Mouse (Mus musculus) megakaryocyte, embryonic 14.5 days (primary cell): Measurements from ENCODE around the gene Rpl35a.

Experiments
- FLI1 ChIP-seq: IDR thresholded peaks from 2 replicates; pipeline ENCODE4 v1.6.1; 2012; ENCODE audit warnings: low read length, inconsistent platforms, mixed read lengths
- GATA1 ChIP-seq: IDR thresholded peaks from 3 replicates; pipeline ENCODE4 v1.6.1; 2012; ENCODE audit warnings: mixed read lengths, low read length, inconsistent platforms, borderline replicate concordance

DNA sequence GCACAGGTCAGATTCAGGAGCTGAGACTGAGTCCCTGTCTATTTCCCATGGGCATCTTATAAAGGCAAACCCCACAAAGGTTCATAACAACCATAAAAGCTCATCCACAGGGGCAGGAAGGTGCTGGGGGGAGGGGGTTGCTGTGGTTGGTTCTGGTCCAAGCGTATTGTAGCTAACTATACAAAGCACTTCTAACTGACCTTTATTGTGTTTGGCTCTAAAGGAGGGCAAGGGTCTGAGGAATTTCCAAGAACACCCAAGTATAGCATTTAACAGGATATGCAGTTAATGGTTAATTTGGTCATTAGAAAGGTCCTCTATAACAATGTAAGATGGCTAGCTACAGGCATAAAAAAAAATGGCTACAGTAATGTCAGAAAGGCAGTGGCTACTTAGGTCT, 13.6 kb upstream of the Rpl35a start:
- TF ChIP-seq GATA1 (no peak), FLI1 (no peak)
